Mouse (Mus musculus) bone marrow macrophage, adult 2 months (primary cell): ENCODE data around the gene Gpr37l1.

Source experiments
- CTCF ChIP-seq: IDR thresholded peaks from 2 replicates; pipeline ENCODE4 v1.5.1; 2012; ENCODE audit warnings: low read depth, mild to moderate bottlenecking, low read length, moderate library complexity
- POLR2A ChIP-seq: IDR thresholded peaks from 2 replicates; pipeline ENCODE4 v1.6.1; 2012; ENCODE audit warnings: mild to moderate bottlenecking, low read depth, low read length, borderline replicate concordance

- TF ChIP-seq CTCF: no peak
- TF ChIP-seq POLR2A: no peak
Observed at GRCm38 (mm10) chr1:135168453-135169200, 1.1 kb upstream of the Gpr37l1 start.
